Mouse (Mus musculus) gastrocnemius, adult 18-20 months (tissue): ENCODE measurements around the gene Hoxa1. TPM values are rescaled to one million over a fixed set of nuclear protein-coding genes. Genes with fewer than 3 reads are reported as not detected.

Experiments used
- DNase-seq: peaks from one replicate; pipeline ENCODE4 v3.0.0; 2021; ENCODE audit warnings: low spot score
- total RNA-seq, 2 experiments: library from RNA; stranded (reverse); gene quantifications; 2 replicates each; pipeline ENCODE4 v1.2.3; 2021

Hoxa1 gene
- total RNA-seq, 2 experiments from 2014 or later = 0.19 TPM; not detected in 1

DNA sequence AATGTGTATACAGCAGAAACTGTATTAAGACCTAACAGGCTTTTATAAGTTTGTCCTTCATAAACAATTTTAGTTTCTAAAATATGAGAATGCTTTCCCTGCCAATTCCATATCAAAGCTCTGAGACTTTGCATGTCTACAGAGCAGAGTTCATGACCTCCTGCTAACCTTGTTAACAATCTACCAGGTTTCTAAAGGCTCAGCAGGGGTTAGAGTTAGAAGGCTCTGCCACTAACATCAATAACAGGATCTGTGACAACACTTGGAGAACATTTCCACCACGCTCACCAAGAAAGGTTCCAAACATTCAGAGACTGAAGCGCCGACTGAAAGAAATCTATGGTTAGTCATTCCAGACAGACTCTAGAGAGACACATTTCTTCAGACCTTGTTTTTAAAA, 51.9 kb downstream of the Hoxa1 start:
- no peak for DNase-seq

Other genes starting within 250 kb of the Hoxa1 start
- 1 to 10 TPM; 3.9 to 4.3 TPM for gene Skap2, start 145.8 kb downstream of the Hoxa1 start, total RNA-seq
- under 1 TPM; 0.21 to 0.27 TPM for gene Hoxa2, start 6.5 kb upstream of the Hoxa1 start, total RNA-seq
- not detected for gene 5730596B20Rik, start 19.2 kb upstream of the Hoxa1 start, total RNA-seq
- gene Hoxa4, start 33.4 kb upstream of the Hoxa1 start, total RNA-seq = 1 to 10 TPM; 2.7 to 2.9 TPM
- 1 to 10 TPM; 2.0 to 2.1 TPM for gene Hoxa5, start 46.3 kb upstream of the Hoxa1 start, total RNA-seq
- 1 to 10 TPM; 2.0 to 2.1 TPM for gene Hoxa6, start 50.4 kb upstream of the Hoxa1 start, total RNA-seq
- 1 to 10 TPM; 1.6 to 3.0 TPM for gene Hoxa3, start 55.0 kb upstream of the Hoxa1 start, total RNA-seq
- gene Gm28308, start 55.0 kb upstream of the Hoxa1 start, total RNA-seq = under 1 TPM in 1 of 2 experiments, not detected in 1; 0.39 TPM
- 1 to 10 TPM; 4.7 to 5.0 TPM for gene Hoxa7, start 63.5 kb upstream of the Hoxa1 start, total RNA-seq
- gene Hoxa9, start 72.8 kb upstream of the Hoxa1 start, total RNA-seq = 1 to 10 TPM; 7.2 to 7.4 TPM
- 10 to 100 TPM; 13.7 to 15.0 TPM for gene Hoxa10, start 82.5 kb upstream of the Hoxa1 start, total RNA-seq
- gene Hoxa11, start 87.5 kb upstream of the Hoxa1 start, total RNA-seq = 1 to 10 TPM; 2.1 to 2.9 TPM
- gene Hoxa13, start 102.6 kb upstream of the Hoxa1 start, total RNA-seq = 1 to 10 TPM; 3.7 to 6.0 TPM
- not detected for gene Evx1, start 155.2 kb upstream of the Hoxa1 start, total RNA-seq